Mouse (Mus musculus) heart, embryonic 12.5 days (tissue): ENCODE measurements around the gene Ceacam16. TPM values are rescaled to one million over a fixed set of nuclear protein-coding genes. Genes with fewer than 3 reads are reported as not detected.

Experiments used
- ATAC-seq: fragments of 200-750 bp; cut with Nextera tagmentation; 2 replicates; pipeline ENCODE4 v1.8.0; 2017; ENCODE audit warnings: moderate TSS enrichment, moderate library complexity; ENCODE audit not compliant: insufficient number of reproducible peaks, low FRiP score
- H3K27ac ChIP-seq: fragments of 300-500 bp; sonication (generic); 2 replicates; pipeline ENCODE4 v1.5.1; 2016; ENCODE audit warnings: mild to moderate bottlenecking, moderate library complexity; ENCODE audit not compliant: poor library complexity, severe bottlenecking
- H3K27me3 ChIP-seq: fragments of 300-500 bp; sonication (generic); replicated peaks from 2 replicates; pipeline ENCODE4 v1.6.1; 2016; ENCODE audit warnings: mild to moderate bottlenecking, moderate library complexity
- H3K36me3 ChIP-seq: fragments of 300-500 bp; sonication (generic); 2 replicates; pipeline ENCODE4 v1.6.1; 2016; ENCODE audit warnings: mild to moderate bottlenecking, moderate library complexity
- H3K4me1 ChIP-seq: fragments of 300-500 bp; sonication (generic); replicated peaks from 2 replicates; pipeline ENCODE4 v1.6.1; 2016; ENCODE audit warnings: mild to moderate bottlenecking
- H3K4me2 ChIP-seq: fragments of 300-500 bp; sonication (generic); 2 replicates; pipeline ENCODE4 v1.6.1; 2016; ENCODE audit warnings: mild to moderate bottlenecking, moderate library complexity
- H3K4me3 ChIP-seq: fragments of 300-500 bp; sonication (generic); 2 replicates; pipeline ENCODE4 v1.5.1; 2016; ENCODE audit warnings: mild to moderate bottlenecking
- H3K9ac ChIP-seq: fragments of 300-500 bp; sonication (generic); 2 replicates; pipeline ENCODE4 v1.6.1; 2016; ENCODE audit warnings: mild to moderate bottlenecking, moderate library complexity
- H3K9me3 ChIP-seq: fragments of 300-500 bp; sonication (generic); replicated peaks from 2 replicates; pipeline ENCODE4 v1.6.1; 2016; ENCODE audit warnings: mild to moderate bottlenecking, moderate library complexity
- WGBS: fragments of 180-500 bp; shearing (Covaris S2); methylation state at CpG from one replicate; pipeline ENCODE4 v1.1.7; 2016; 5-methylcytosine and 5-hydroxymethylcytosine counted together
- polyA plus RNA-seq: library from polyadenylated mRNA; unstranded; fragments of >200 nt; fragmentation: Nextera tagmentation; extraction: Ambion mirVana; gene quantifications from 2 replicates; pipeline ENCODE4 v1.2.1, GENCODE M21; 2016

Gene Ceacam16
- not detected in 2 replicates for polyA plus RNA-seq

DNA sequence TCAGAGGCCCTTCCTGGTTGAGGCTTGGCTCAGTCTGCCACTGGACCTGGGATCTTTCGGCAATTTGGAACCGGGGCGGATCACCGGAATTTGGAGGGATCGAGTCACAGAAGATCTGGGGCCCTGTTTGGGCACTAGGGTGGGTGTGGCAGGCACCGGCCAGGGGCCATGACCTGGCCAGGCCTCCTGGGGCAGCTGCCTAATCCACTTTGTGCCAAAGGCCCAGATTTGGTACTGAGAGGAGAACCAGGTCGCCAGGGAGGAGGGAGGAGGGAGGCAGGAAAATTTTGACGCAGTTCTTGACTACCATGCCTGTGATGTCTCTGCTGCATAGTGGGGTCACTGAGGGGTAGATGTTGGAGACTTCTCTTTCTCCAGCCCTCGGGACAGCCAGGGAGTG is at the start of gene Ceacam16:
Gene Ceacam16 (minus strand): TSS at position 101 of the 400 bp plus-strand sequence.
- WGBS: 71% methylated on average over 9 of the region's 9 CpGs
- ATAC-seq: no peak

DNA sequence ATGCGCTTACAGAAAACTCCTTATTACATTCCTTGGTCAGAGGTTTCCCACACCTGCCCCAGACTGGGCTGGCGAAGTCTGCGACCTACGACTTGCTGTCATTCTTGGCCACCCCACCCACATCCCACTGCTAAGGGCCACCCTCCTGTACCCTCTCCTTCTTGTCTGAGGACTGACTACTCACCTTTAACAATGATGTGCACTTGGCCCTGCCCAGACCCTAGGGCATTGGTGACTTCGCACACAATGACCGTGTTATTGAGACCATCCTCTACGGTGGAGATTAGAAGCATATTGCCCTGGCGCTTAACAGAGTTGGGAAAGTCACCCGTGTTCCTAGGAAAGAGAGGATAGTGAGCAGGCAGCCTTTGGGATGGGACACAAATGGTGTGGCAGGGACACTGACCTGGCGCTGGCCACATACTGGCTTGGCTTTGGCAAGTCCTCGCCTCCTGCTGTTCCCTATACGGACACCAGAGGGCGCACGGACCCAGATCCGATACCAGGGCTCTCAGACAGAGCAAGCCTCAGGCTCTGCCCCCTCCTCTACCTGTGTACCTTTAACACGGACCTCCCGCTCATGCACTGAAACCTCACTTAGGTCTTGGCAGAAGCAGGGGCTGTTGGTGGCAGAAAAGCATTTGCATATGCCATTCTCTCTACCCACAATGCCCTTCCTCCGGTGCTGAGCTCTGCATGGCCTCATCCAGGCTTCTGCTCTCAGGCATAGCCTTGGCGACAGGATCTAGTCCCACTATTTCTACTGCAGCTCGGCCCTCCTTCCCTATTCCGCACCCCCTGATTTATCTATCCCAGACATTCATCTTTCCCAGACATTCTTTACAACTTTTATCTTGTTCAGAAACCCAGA is 49.6 kb upstream of the Ceacam16 start:
- Histone ChIP-seq H3K27me3 (no peaks in the 10 kb centered on the region), H3K36me3 (peaks cover 84% of the 10 kb centered on the region), H3K4me2 (no peak overlapping the region), H3K4me1 (no peaks in the 10 kb centered on the region), H3K9ac (no peak overlapping the region), H3K4me3 (no peak overlapping the region), H3K9me3 (0 out of 2 replicates have a peak, but pooled peaks cover 2% of the 10 kb centered on the region), H3K27ac (no peak overlapping the region)
- no peak for ATAC-seq
- 47% methylated on average over 21 of the region's 21 CpGs for WGBS

More for the DNA sequence above, at the start of gene Ceacam16:
- H3K27me3 ChIP-seq: 0 out of 2 replicates have a peak, but pooled peaks cover 9% of the 10 kb centered on the region
- H3K36me3 ChIP-seq: no peaks in the 10 kb centered on the region
- 0 out of 2 replicates have a peak, but pooled peaks cover 3% of the 10 kb centered on the region for H3K9me3 ChIP-seq
- no peak within 1 kb of the TSS for H3K4me3 ChIP-seq
- H3K4me2 ChIP-seq: no peak within 1 kb of the TSS
- H3K27ac ChIP-seq: no peak within 1 kb of the TSS
- peaks cover 3% of the 10 kb centered on the region; the same call in 1 of the 2 replicates for H3K4me1 ChIP-seq
- no peak within 1 kb of the TSS for H3K9ac ChIP-seq

DNA sequence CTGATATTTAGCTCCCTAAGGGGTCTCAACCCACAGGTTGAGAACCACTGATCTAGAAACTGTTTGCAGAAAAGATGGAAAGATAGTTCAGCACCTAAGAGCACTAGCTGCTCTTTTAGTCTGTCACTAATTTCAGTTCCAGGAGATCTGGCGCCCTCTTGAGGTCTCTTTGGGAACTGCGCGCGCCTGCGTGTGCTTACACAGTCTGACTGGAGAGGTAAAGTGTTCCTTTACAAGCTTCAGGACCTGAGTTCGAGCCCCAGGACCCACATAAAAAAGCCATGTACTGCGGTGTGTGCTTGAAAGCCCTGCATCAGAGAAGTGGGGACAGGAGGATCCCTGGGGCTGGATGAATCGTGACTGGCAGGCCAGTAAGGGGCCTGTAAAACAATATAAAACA is 28.8 kb upstream of the Ceacam16 start:
- Histone ChIP-seq H3K27ac (no peak overlapping the region), H3K4me1 (no peaks in the 10 kb centered on the region), H3K4me2 (no peak overlapping the region), H3K9ac (no peak overlapping the region), H3K36me3 (no peaks in the 10 kb centered on the region), H3K9me3 (no peaks in the 10 kb centered on the region), H3K27me3 (0 out of 2 replicates have a peak, but pooled peaks cover 3% of the 10 kb centered on the region), H3K4me3 (no peak overlapping the region)
- 42% methylated on average over 8 of the region's 8 CpGs for WGBS
- no peak for ATAC-seq

DNA sequence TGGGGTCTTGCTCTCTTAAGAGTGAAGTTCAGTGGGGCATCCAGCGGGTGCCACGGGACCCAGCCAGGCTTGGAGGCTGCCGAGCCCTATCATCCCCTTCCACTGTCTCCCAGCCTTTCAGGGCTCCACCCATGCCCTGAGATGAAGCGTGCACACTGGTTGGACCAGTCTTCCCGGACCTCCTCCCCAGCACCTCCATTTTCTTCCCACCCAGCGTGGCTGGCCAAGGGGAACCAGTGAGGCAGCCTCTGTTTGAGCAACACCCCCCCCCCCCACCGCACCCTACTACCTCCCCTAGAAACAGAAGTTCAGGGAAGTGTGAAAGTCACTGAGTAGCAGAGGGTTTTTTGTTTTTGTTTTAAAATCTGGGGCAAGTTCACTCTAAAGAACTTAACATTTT is 26.8 kb upstream of the Ceacam16 start, which contains the start of gene Ceacam19:
Gene Ceacam19 (minus strand): TSS at position 117 of the 400 bp plus-strand sequence.
- ATAC-seq: no peak
- H3K9ac ChIP-seq: no peak within 1 kb of the TSS
- 76% methylated on average over 7 of the region's 7 CpGs for WGBS

DNA sequence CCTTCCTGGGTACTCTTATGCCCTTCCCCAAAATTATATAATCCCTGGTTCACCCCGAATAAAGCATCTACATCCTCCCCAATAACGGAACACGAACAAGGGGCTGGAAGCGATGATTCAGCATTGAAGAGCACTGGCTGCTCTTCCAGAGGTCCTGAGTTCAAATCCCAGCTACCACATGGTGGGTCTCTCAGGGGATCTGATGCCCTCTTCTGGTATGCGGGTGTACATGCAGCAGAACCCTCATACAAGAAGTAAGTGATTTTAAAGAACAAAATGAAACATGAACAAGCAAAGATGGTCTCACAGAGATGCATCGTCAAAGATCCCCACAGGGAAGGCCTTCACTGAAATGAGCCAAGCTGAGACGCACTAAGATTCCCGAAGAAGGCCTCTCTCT is 19.7 kb upstream of the Ceacam16 start:
- Histone ChIP-seq H3K9ac (no peak overlapping the region), H3K9me3 (no peaks in the 10 kb centered on the region), H3K4me1 (no peaks in the 10 kb centered on the region), H3K27me3 (no peaks in the 10 kb centered on the region), H3K4me2 (no peak overlapping the region), H3K27ac (no peak overlapping the region), H3K36me3 (no peaks in the 10 kb centered on the region), H3K4me3 (no peak overlapping the region)
- 75% methylated on average over 8 of the region's 8 CpGs for WGBS
- ATAC-seq: no peak

More for the DNA sequence above, 26.8 kb upstream of the Ceacam16 start, which contains the start of gene Ceacam19:
- Histone ChIP-seq H3K27ac (no peak within 1 kb of the TSS), H3K27me3 (0 out of 2 replicates have a peak, but pooled peaks cover 3% of the 10 kb centered on the region), H3K4me1 (no peaks in the 10 kb centered on the region), H3K9me3 (no peaks in the 10 kb centered on the region), H3K4me3 (no peak within 1 kb of the TSS), H3K36me3 (no peaks in the 10 kb centered on the region), H3K4me2 (no peak within 1 kb of the TSS)

DNA sequence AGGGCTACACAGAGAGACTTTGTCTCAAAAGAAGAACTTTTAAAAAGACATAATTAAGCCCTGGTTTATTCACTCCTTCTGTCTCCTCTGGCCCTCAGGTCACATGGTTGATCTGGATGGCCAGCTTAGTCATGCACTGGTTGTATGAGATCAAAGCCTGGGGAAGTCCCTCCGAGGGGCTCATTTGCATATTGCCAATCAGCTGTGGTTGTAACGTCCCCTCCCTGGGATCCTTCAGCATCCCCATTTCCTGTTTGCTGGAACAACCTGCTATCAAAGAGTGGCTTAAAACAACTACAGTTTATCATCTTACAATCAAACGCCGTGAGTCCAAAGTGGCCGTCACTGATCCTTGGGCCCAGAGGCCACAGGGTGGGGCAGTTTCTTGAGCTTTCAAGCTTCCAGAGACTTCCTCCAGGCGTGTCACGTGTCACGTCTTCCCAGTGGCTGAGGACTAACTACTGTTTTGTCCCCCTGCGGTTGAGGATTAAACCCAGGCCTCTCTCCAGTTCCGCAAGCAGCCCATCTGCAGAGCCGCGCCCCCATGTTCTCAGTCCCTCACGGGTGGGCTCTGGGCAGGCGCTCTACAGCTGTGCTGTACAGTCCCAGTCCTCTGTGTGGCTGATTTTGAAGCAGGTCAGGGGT is 15.8 kb upstream of the Ceacam16 start:
- H3K4me3 ChIP-seq: no peak overlapping the region
- no peaks in the 10 kb centered on the region for H3K27me3 ChIP-seq
- no peak for ATAC-seq
- no peaks in the 10 kb centered on the region for H3K36me3 ChIP-seq
- peaks cover 1% of the 10 kb centered on the region; the same call in 1 of the 2 replicates for H3K4me1 ChIP-seq
- H3K4me2 ChIP-seq: no peak overlapping the region
- no peak overlapping the region for H3K27ac ChIP-seq
- H3K9ac ChIP-seq: no peak overlapping the region
- H3K9me3 ChIP-seq: no peaks in the 10 kb centered on the region
- WGBS: 48% methylated on average over 14 of the region's 14 CpGs

DNA sequence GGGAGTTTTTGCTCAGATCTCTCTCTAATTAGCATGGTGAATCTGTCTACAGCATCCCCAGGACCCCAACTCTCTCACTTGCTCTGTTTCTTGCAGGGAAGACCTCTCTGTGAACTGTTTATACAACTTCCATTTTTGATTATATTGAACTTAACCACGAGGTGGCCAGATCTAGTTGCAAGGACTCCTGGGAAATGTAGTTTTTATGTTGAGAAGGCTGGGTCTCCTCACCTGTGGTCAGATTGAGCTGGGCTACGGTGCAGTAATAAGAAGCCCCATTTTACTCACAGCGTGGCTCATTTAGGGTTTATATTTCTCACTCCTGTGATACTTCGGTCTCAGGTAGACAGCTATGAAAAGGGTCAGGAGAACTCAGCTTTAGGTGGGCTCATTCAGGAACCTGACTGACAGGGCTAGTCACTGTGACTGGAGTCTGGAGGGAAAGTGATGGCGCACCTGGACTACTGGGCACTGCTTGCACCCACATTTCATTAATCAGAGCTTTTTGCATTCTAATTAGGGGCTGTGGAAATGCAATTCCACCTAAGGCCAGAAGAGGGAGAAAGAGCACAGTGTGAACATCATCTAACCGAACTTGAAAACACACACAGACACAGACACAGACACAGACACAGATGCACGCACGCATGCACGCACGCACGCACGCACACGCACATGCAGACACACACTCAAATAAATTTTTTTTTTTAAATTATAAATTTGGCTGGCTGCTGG is 15.0 kb upstream of the Ceacam16 start:
- no peak overlapping the region for H3K9ac ChIP-seq
- 40% methylated on average over 13 of the region's 13 CpGs for WGBS
- H3K9me3 ChIP-seq: no peaks in the 10 kb centered on the region
- H3K4me3 ChIP-seq: no peak overlapping the region
- H3K4me2 ChIP-seq: no peak overlapping the region
- no peaks in the 10 kb centered on the region for H3K27me3 ChIP-seq
- peaks cover 7% of the 10 kb centered on the region; the same call in 1 of the 2 replicates for H3K4me1 ChIP-seq
- H3K36me3 ChIP-seq: no peaks in the 10 kb centered on the region
- ATAC-seq: no peak
- H3K27ac ChIP-seq: no peak overlapping the region

DNA sequence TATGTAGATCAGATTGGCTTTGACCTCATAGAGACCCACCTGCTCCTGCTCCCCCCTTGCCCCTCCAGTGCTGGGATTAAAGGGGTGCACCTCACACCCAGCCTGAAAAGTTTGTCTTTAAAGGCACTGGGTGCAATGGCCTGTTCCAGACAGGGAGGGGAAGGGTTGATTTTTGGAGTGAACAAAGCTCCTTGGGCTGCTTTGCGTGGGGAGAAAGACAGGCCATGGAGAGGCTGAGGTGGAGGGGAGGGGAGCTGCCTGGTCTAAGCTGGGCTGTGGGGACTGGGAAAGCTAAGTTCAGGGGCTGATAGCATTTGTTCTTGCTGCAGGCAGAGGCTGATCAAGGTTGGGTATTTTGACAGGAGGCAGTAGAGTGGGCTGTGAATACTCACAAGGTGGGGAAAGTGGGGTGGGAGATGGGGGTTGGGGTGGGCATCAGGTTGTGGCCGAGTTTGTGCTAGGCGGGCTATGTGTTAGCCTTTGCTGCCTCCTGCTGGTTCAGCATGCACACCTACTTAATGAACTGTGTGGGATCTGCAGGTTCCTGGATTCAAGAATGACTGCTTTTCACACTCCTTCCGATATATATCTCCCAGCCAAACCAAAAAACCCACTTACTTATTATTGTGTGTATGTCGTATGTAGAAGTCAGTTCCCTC is 11.0 kb upstream of the Ceacam16 start:
- Histone ChIP-seq H3K36me3 (no peaks in the 10 kb centered on the region), H3K27ac (no peak overlapping the region), H3K27me3 (no peaks in the 10 kb centered on the region), H3K4me1 (peaks cover 7% of the 10 kb centered on the region; the same call in 1 of the 2 replicates), H3K9ac (no peak overlapping the region), H3K9me3 (no peaks in the 10 kb centered on the region), H3K4me3 (no peak overlapping the region), H3K4me2 (no peak overlapping the region)
- 34% methylated on average over 5 of the region's 5 CpGs for WGBS
- ATAC-seq: 0 out of 2 replicates have a peak, but pooled peaks have one; percentile 26

DNA sequence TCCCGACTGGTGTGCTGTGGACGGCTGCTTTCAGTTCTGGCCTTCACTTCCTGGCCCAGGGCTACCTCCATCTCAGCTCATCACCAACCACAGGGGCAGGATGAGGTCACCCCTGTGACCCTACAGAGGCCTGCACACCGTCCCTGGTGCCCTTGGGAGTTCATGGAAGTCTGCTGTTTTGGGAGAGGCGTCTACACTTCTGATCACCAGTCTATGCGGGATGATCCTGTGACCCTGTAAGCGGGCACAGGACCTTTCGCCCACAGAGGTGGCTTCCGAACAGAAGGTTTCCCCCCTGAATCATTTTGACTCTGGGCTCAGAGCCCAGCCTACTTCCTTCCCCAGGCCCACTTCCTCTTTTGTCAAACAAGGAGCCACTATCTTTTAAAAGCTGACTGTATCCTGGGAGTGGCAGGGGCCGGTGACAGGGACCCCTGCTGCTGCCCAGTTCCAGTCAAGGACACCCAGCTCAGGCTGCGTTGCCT is 10.1 kb upstream of the Ceacam16 start:
- no peaks in the 10 kb centered on the region for H3K9me3 ChIP-seq
- no peak overlapping the region for H3K4me3 ChIP-seq
- WGBS: 48% methylated on average over 10 of the region's 10 CpGs
- no peaks in the 10 kb centered on the region for H3K36me3 ChIP-seq
- no peak overlapping the region for H3K9ac ChIP-seq
- no peak overlapping the region for H3K27ac ChIP-seq
- no peaks in the 10 kb centered on the region for H3K27me3 ChIP-seq
- no peak for ATAC-seq
- H3K4me2 ChIP-seq: no peak overlapping the region
- H3K4me1 ChIP-seq: peaks cover 11% of the 10 kb centered on the region; the same call in 1 of the 2 replicates

DNA sequence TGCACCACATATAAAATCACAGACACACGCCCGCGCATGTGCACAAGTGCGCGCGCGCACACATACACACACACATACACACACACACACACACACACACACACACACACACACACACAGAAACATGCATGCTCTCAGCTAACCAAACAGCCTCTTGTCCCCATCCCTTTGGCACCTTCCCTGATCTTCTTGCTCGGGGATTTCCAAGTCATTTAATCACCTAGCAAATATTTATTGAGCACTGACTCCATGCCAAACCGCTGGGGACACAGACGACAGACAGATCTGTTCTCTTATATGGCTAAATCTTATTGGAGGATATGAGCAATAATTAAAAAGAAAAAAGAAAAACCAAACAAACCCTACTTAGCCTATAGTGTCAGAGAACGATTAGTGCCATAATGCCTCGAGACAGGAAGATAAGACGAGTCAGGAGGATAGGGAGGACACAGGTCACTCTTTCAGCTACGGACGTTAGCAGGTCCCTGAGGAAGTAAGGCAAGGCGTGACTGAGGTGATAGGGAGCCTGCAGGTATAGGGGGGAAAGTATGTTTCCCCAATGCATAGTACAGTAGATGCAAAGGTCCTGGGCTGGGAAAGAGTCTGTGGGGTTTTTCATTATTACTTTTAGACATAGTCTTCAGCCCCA is 6.8 kb upstream of the Ceacam16 start:
- Histone ChIP-seq H3K9ac (no peak overlapping the region), H3K36me3 (no peaks in the 10 kb centered on the region), H3K4me2 (no peak overlapping the region), H3K4me3 (no peak overlapping the region), H3K27ac (no peak overlapping the region), H3K4me1 (peaks cover 15% of the 10 kb centered on the region; the same call in 1 of the 2 replicates), H3K27me3 (no peaks in the 10 kb centered on the region), H3K9me3 (no peaks in the 10 kb centered on the region)
- ATAC-seq: no peak
- 82% methylated on average over 16 of the region's 16 CpGs for WGBS
